Mouse (Mus musculus): Measurements from ENCODE around the gene Dnmt1. TPM values are rescaled to one million over a fixed set of nuclear protein-coding genes. Genes with fewer than 3 reads are reported as not detected.

The Dnmt1 gene
- total and polyA plus RNA-seq, 3 experiments = 89.9 to 145 (median 121) TPM

DNA sequence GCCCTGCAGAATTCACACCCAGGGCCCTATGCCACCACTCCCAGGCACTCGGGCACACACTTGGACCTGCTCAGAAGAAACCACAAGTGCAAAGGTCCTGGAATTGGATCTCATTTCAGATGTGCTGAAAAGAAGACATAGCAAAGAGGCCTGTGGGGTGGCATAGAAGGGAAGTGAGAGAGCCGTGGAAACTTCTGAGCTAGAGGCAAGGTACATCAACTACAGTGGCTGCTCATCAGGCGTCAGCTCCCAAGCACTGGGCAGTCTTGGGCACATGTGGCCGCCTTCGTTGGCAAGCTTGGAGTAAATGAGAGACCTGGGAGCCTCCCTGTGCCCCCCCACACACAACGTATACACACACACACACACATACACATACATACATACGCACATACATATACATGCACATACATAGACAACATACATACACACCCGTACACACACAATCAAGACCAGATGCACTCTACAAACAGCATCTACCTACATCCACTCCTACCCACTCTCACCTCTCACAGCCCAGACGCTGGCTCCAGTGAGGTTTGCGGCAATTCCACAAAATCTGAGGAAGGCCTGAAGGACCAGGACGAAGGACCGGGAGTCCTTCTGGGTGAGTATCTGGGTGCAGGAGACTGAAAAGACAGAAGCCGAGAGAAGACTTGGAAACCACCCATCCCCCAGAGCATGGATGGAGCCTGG, 80.4 kb downstream of the Dnmt1 start, which contains the start of gene Angptl6:
Angptl6 (minus strand) TSS at position 631 of the 696 bp plus-strand sequence.
- in situ Hi-C loops (cut with MboI; ENCODE audit: low pct_ligation_motif_present, low pct_unique_long_range_greater_than_20kb, low sequenced_read_pairs) (no loop called here), dilution Hi-C loops (cut with MboI; ENCODE audit: extremely low pct_ligation_motif_present, extremely low pct_unique_long_range_greater_than_20kb, low sequenced_read_pairs) (no loop called here)
- H3K36me3 ChIP-seq (replicated peaks in 1 of 2; ENCODE audit: control insufficient read depth in 1 of 2, insufficient read depth in 1 of 2, low read length in 1 of 2) = peaks cover 10 to 12% of the 10 kb centered on the region in 2 experiments
- peak within 1 kb of the TSS; percentile 33 to 59 (median 52) for H3K4me3 ChIP-seq (replicated peaks in 1 of 3; ENCODE audit: low read depth in 2 of 3, low read length in 2 of 3, poor library complexity in 1 of 3)
- no peaks in the 10 kb centered on the region for H3K9me3 ChIP-seq (replicated peaks; ENCODE audit: low read length)
- peaks cover 18% of the 10 kb centered on the region for H3K27me3 ChIP-seq (replicated peaks)
- H3K79me2 ChIP-seq (replicated peaks; ENCODE audit: control insufficient read depth, extremely low read depth, insufficient read depth, poor library complexity, severe bottlenecking) = no peaks in the 10 kb centered on the region
- peak within 1 kb of the TSS; percentile 93 for H3K27ac ChIP-seq (ENCODE audit: insufficient read depth, low read depth)
- TF ChIP-seq RCOR1 (conservative IDR thresholded peaks at IDR 0.05; ENCODE audit: low read depth, low read length) (0 out of 2 replicates have a peak, but pooled peaks have one; percentile 30), MAFK (IDR thresholded peaks at IDR 0.05; ENCODE audit: insufficient replicate concordance, low read length) (no peak), TCF12 (IDR thresholded peaks at IDR 0.05; ENCODE audit: low read depth, low read length) (no peak), POLR2A (IDR thresholded peaks at IDR 0.05; ENCODE audit: low read depth, low read length) (no peak), UBTF (IDR thresholded peaks at IDR 0.05; ENCODE audit: low read depth, low read length) (0 out of 2 replicates have a peak, but pooled peaks have one; percentile 2), MYC (IDR thresholded peaks at IDR 0.05; ENCODE audit: low read depth, low read length) (peak; percentile 40; the same call in 1 of the 2 replicates), SIN3A (IDR thresholded peaks at IDR 0.05; ENCODE audit: low read length) (no peak), MXI1 (IDR thresholded peaks at IDR 0.05; ENCODE audit: low read depth, low read length) (no peak)
- peak; percentile 45 for DNase-seq (ENCODE audit: extremely low read depth)
- H3K4me1 ChIP-seq (ENCODE audit: control insufficient read depth in 1 of 2, insufficient read depth in 2 of 2) = peaks cover 22 to 23% of the 10 kb centered on the region in 2 experiments
- H3K9ac ChIP-seq (ENCODE audit: insufficient read depth, low read depth) = peak within 1 kb of the TSS; percentile 71
- peak within 1 kb of the TSS; percentile 35; the same call in 1 of the 2 replicates for H3K4me2 ChIP-seq (ENCODE audit: insufficient read depth, low read depth, poor library complexity, severe bottlenecking)

DNA sequence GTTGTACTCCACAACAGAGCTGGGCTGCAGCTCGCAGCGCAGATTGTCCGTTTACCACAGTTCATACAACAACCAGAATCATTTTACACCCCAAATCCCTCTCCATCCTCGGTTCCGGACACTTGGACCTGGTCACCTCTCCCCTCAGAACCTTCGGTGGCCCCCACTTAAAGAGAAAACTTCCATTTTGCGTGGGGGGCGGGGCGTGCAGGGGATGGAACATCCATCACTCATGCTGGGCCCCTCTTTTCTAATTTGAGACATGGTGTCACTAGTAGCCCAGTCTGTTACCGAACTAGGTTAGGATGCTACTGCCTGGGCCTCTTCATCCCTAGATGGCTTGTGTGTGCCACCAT, 81.0 kb downstream of the Dnmt1 start:
- peak; percentile 65 for DNase-seq (ENCODE audit: extremely low read depth)
- Histone ChIP-seq H3K9me3 (replicated peaks; ENCODE audit: low read length) (no peaks in the 10 kb centered on the region), H3K4me2 (ENCODE audit: insufficient read depth, low read depth, poor library complexity, severe bottlenecking) (peak overlapping the region; percentile 35; the same call in 1 of the 2 replicates), H3K27me3 (replicated peaks) (peaks cover 18% of the 10 kb centered on the region), H3K27ac (ENCODE audit: insufficient read depth, low read depth) (peak overlapping the region; percentile 93), H3K9ac (ENCODE audit: insufficient read depth, low read depth) (peak overlapping the region; percentile 71), H3K79me2 (replicated peaks; ENCODE audit: control insufficient read depth, extremely low read depth, insufficient read depth, poor library complexity, severe bottlenecking) (no peaks in the 10 kb centered on the region), H3K4me3 (replicated peaks in 1 of 3; ENCODE audit: low read depth in 2 of 3, low read length in 2 of 3, poor library complexity in 1 of 3) (peak overlapping the region; percentile 33 to 59 (median 52)), H3K36me3 (replicated peaks in 1 of 2; ENCODE audit: control insufficient read depth in 1 of 2, insufficient read depth in 1 of 2, low read length in 1 of 2) (peaks cover 12 to 15% of the 10 kb centered on the region in 2 experiments), H3K4me1 (ENCODE audit: control insufficient read depth in 1 of 2, insufficient read depth in 2 of 2) (peaks cover 22 to 23% of the 10 kb centered on the region in 2 experiments)
- TF ChIP-seq MAZ (IDR thresholded peaks at IDR 0.05; ENCODE audit: low read depth, low read length) = 0 out of 2 replicates have a peak, but pooled peaks have one; percentile 17
- TF ChIP-seq MEF2A (IDR thresholded peaks at IDR 0.05; ENCODE audit: borderline replicate concordance, low read depth, low read length) = 0 out of 2 replicates have a peak, but pooled peaks have one; percentile 23
- no peak for TF ChIP-seq NELFE (IDR thresholded peaks at IDR 0.05; ENCODE audit: low read depth, low read length)
- dilution Hi-C loops (cut with MboI; ENCODE audit: extremely low pct_ligation_motif_present, extremely low pct_unique_long_range_greater_than_20kb, low sequenced_read_pairs) (no loop called here), in situ Hi-C loops (cut with MboI; ENCODE audit: low pct_ligation_motif_present, low pct_unique_long_range_greater_than_20kb, low sequenced_read_pairs) (no loop called here)

All from CH12.LX (cell line).